Mouse (Mus musculus) hindlimb bud, embryonic 11.5 days (tissue): ENCODE results near the gene Mia2.
A peak's percentile ranks its signal among the peaks of the same experiment; 100 is the strongest.
"Not testable (repeated sequence)": the region's sequence is repeated elsewhere in the genome, so short reads cannot be mapped to it uniquely, and the experiment has no call there.

Experiments
- DNase-seq: peaks from one replicate; pipeline ENCODE4 v3.0.0-alpha.2; 2012; ENCODE audit warnings: low read depth, low spot score; ENCODE audit errors: extremely low spot score

The Mia2 gene

DNA sequence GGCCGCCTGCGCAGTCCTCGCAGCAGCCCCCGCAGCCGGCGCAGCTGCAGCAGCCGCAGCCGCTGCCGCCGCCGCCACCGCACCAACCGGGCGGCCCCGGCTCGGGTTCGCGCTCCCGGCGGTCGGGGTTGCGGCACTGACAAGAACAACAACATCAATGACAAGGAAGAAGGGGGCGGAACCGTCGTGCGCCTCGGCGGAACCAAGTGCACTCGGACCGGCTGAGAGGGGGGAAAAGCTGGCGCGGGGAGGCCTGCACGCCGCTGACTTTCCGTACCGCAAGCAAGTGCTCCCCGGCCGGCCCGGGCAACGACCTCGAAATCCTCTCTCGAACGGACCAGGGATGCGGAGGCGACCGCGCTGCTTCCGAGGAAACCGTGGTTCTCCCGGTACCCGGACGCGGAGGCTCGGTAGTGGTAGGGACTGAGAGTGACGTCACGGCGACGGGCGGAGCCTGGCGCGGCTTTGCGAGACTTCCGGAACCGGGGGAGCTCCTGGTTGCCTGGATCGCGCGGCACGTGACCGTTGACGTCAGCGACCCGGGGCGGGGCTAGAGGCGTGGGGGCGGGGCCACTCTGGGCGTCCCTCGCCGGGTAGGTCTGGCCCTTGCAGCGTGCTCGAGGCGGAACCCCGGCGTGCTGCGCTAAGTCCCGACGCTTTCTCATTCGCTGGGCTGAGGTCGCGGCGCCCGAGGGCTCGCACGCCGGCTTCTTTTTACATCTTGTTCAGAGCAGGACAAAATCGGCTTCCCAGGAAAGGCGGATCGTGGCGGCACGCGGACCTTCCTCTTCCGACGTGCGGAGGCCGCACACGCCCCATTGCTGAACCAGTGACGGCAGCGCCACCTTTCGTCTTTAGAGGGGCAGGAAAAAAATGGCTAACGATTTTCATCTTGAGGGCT is 124.0 kb downstream of the Mia2 start, which contains the start of gene Fbxo33:
TSS of gene Fbxo33 (minus strand) at position 401 of the 901 bp plus-strand sequence.
- DNase-seq: peak; percentile 77

DNA sequence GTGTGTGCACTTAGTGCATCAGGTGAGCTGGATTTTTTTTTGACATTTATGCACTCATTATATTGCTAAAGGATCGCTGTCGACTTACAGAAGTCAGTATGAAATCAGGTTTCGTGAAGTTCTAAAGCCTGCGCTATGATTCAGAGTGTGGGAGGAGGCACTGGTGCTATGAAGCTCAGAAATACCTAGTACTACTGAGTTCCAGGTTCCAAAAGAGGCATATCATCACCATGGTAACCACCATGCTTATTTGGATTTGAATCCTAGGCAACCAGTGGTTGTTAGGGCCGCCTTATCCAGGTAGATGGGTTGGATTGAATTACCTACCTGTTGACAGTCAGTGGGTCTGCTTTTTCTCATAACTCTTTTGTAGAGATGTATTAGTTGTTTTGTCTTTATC is 132.8 kb downstream of the Mia2 start:
- no peak for DNase-seq

DNA sequence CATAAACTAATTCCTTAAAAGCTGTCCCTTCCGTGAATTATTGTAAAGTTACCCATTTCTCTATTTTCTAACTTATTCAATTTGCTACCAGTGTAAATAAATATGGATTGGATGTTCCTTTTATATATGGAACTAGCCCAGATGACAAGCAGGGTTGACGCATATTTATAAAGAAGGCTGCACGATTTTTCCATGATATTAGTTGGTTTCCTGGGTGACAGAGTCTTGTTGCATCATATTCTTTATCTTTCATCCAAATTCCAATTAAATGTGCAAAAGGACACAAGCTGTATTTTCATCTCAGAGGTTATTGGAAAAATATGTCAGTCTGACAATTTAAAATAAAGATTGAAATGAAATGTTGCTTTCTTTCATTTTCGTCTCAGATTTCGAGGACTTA is 142.8 kb downstream of the Mia2 start:
- DNase-seq: no peak

GRCm38 (mm10) chr12:59241031-59241430 is 145.4 kb downstream of the Mia2 start:
- DNase-seq: not testable (repeated sequence)
